ENCODE assay signal across 1 mouse cellular context in the genomic region with DNA sequence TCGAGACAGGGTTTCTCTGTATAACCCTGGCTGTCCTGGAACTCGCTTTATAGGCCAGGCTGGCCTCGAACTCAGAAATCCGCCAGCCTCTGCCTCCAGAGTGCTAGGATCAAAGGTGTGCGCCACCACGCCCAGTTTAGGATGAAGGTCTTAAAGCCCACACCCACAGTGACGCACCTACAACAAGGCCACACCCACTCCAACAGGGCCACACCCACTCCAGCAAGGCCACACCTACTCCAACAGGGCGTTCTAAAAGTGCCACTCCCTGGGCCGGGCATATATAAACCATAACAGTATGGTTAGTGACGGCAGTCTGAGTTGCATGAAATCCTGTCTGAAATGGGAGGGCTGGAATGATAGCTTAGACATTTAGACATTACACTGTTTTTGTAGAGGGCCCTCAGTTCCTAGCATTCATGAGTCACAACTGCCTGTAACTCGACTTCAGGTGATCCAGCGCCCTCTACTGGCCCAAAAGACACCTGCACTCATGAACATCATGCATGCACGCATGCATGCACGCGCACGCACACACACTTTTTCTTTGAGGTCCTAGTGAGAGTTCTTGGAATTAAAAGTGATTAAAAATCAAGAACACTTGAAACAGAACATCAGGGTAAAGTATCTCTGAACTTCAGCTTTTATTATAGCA.
A peak's percentile ranks its signal among the peaks of the same experiment; 100 is the strongest.
TF ChIP-seq lines count a peak whose summit lies in the region.

No protein-coding gene starts in this region.

TF ChIP-seq in MEL, 35 proteins besides CTCF, POLR2A, EP300 and RAD21:
- TF ChIP-seq USF1 (IDR thresholded peaks at IDR 0.05; ENCODE audit: low read depth, low read length): no peak
- TF ChIP-seq MYC (IDR thresholded peaks at IDR 0.05; ENCODE audit: low read depth, low read length): 0 out of 2 replicates have a peak, but pooled peaks have one; percentile 41
- TF ChIP-seq MXI1 (IDR thresholded peaks at IDR 0.05; ENCODE audit: low read depth, low read length): no peak
- TF ChIP-seq USF2 (IDR thresholded peaks at IDR 0.05; ENCODE audit: borderline replicate concordance in 1 of 2, insufficient read depth in 1 of 2, low read depth in 1 of 2, low read length in 2 of 2): no peak
- TF ChIP-seq ZC3H11A (IDR thresholded peaks at IDR 0.05; ENCODE audit: low read depth, low read length): peak; percentile 44; the same call in 1 of the 2 replicates
- TF ChIP-seq NELFE (IDR thresholded peaks at IDR 0.05; ENCODE audit: low read depth, low read length): no peak
- TF ChIP-seq UBTF (IDR thresholded peaks at IDR 0.05; ENCODE audit: borderline replicate concordance, insufficient read depth, low read depth, low read length): no peak
- no peak for TF ChIP-seq GATA1 (IDR thresholded peaks at IDR 0.05; ENCODE audit: low read depth, low read length)
- TF ChIP-seq SMC3 (IDR thresholded peaks at IDR 0.05; ENCODE audit: low read depth, low read length): peak; percentile 34
- no peak for TF ChIP-seq BHLHE40 (IDR thresholded peaks at IDR 0.05; ENCODE audit: borderline replicate concordance, low read depth, low read length)
